Mouse (Mus musculus) spleen, postnatal 10 days (tissue): Measurements from ENCODE around the gene Hadhb.
"Not testable (repeated sequence)": the region's sequence is repeated elsewhere in the genome, so short reads cannot be mapped to it uniquely, and the experiment has no call there.

Experiments
- DNase-seq, 2 experiments: peaks; one replicate each; pipeline ENCODE4 v3.0.0; 2021 to 2022; ENCODE audit warnings: low spot score in 2 of 2

The Hadhb gene

GRCm38 (mm10) chr5:30172931-30173692, 18.1 kb downstream of the Hadhb start:
- DNase-seq: no peak

DNA sequence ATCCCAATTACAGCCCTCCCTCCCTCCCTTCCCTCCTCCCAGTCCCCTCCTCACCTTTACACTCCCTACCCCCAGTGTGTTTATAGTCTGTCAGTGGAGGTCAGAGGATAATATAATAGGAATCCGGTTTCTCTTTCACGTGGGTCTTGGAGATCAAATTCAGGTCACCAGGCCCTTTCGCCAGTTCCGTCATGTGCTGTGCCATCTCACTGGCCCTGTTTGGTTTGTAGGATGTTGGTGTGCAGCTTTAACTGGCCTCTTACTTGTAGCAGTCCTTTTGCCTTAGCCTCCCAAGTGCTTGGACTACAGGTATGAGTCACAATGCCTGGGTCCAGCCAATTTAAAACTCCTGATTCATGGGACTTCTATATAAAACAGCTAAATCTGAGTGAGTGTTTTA, 20.8 kb downstream of the Hadhb start:
- no peak for DNase-seq

DNA sequence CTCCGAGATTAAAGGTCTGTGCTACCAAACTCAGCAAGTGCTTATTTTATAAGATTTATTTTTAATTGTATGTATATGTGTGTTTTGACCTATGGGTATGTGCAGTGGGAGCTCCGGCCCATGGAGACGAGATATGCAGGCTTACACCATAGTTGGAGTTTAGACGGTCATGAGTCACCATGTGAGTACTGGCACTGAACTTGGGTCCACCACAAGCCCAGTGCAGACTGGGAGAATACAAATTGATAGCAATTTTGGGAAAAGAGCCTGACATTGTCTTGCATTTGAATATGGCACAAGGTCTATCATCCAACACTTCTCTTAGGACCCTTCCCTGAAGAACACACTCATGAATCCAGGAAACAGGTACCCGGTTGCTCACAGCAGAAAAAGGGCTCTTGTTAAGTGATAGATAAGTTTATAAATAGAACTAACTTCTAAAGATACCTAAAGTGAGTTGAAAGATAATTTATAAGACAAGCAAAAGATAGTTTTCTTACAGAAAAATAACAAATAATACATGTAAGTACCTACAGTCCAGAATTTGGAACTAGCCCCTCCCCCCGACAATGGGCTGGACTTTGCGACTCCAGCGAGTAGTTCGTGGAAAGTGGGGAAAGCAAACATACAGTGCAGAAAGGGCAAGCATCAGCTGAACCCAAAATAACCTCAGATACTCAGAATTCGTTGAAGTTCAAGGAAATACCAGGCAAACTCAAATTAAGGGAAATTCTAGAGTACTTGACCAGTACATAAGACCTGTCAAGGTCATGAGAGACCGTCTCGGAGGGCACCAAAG, 32.8 kb downstream of the Hadhb start:
- DNase-seq: no peak

- no peak for DNase-seq
Observed at GRCm38 (mm10) chr5:30192452-30192851, 37.4 kb downstream of the Hadhb start.

DNA sequence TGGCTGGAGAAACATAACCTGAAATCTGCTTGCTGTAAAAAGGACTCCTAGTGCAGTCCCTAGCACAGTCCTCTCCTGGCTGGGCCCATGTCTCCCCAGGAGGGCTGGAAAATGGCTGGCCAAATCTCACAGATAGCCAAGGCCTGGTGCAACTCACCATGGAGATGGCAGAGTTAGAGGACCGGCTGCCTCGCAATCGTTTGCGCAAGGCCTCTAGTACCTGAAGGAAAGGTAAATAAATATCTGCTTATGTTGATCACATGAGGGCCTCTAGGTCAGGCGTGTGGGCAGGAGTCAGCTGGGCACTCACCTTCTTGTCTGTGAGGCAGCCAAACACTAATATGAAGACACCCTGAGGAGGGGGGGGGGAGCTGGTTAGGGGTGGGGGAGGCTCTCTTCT, 40.3 kb downstream of the Hadhb start:
- no peak for DNase-seq

GRCm38 (mm10) chr5:30198257-30198656, 43.2 kb downstream of the Hadhb start:
- DNase-seq: peak in 1 of 2 experiments; percentile 27

- no peak for DNase-seq
Observed at GRCm38 (mm10) chr5:30201521-30201920, 46.5 kb downstream of the Hadhb start.

- no peak for DNase-seq
Observed at GRCm38 (mm10) chr5:30202221-30202620, 47.2 kb downstream of the Hadhb start.

DNA sequence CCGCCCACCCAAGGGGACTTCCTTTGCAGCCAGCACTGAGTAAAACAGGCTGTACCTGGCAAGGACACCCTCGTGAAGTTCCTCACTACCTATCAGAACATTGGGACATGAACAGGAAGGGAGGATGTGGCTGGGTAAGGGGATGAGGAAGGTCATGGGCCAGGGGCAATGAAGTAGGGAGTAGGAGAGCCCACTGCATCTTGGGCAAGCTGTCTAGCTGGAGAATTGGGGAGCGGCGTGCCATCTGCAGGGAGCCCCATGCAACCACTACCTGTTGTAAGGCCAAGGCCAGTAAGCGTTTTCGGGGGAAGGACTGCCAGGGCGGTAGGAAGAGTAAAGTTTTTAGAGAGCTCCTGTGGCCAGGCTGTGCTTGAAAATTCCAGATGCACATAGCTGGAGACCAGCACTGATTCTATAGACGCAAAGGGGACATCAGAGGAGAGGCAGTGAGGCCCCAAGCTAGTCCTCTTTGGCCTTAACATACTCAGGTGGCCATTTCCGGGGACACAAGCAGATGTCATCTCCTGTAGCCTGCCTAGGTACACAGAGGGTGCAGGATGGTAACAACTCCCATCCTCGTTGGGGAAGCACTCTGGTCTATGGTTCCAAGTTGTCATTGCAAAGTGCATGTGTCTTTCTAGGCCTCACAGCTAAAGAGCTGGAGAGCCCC, 48.3 kb downstream of the Hadhb start:
- DNase-seq: no peak

GRCm38 (mm10) chr5:30204441-30204840, 49.4 kb downstream of the Hadhb start:
- no peak for DNase-seq

- DNase-seq: no peak
Observed at GRCm38 (mm10) chr5:30205034-30205433, 50.0 kb downstream of the Hadhb start.

DNA sequence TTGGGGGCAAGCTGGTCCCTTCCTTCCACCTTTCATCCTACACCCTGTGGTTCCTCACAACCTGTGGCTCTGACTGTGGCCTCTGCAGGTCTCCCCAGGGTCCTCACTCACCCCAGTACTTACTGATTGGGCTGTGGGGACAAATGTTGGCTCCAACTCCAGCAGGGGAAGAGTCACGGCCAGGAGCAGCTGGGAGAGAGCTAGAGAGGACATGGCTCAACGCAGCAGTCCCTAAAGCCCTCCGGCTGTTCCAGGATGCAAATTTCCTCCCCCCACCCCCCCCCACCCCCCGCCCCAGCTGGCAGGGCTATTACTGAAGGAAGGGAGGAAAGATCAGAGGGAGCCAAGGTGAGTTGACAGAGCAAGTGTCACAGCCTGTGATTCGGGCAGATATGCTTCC, 50.4 kb downstream of the Hadhb start, which contains the start of gene Adgrf3:
Gene Adgrf3 (minus strand): TSS at position 230 of the 400 bp plus-strand sequence.
- DNase-seq: no peak

DNA sequence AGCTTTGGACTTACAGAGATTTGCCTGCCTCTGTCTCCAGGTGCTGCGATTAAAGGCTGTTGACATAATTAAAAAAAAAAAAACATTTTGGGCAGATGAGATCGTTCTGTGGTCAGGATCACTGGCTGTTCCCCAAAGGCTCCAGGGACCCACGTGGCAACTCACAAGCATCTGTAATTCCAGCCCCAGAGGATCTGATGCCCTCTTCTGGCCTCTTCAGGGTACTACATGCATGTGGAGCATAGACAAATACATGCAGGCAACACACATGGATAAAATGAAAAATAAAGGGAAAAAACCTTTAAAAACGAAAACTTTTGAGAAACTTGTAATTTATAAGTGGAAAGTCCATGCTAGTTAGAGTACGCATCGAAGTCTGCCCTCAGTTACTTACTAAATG, 52.2 kb downstream of the Hadhb start:
- DNase-seq: peak in 1 of 2 experiments; percentile 60

DNA sequence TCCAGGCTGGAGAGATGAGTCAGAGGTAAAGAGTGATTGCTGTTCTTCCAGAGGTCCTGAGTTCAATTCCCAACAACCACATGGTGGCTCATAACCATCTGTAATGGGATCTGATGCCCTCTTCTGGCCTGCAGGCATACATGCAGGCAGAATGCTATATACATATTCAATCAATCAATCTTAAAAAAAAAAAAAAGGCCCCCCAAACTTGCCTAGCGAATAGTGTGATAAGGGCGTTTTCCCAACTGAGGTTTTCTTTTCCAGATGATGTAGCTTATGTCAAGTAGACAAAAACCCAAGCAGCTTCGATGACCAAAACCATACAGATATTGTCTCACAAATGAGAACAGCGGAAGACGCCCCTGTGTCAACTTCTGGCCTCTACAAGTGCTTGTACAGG, 55.7 kb downstream of the Hadhb start:
- not testable (repeated sequence) for DNase-seq

GRCm38 (mm10) chr5:30214889-30215288, 59.8 kb downstream of the Hadhb start:
- DNase-seq: peak in 1 of 2 experiments; percentile 70

DNA sequence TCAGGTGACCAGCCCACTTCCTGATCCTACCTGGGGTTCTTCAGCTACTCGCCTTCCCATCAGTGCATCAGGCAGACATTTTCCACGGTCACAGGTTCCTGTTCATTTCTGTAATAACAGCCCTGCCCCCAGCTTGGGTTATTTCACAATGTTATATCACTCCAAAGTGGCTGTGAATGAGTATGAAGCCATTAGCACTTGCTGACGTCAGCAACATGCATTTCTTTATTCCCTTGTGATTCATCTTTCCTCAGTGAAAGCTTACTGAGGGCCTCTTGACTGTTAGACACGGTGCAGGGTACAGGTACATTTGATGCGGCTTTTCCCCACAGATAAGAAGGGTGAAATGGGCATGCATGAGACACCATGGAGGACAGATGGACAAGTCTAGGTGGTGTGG, 60.9 kb downstream of the Hadhb start:
- no peak for DNase-seq

DNA sequence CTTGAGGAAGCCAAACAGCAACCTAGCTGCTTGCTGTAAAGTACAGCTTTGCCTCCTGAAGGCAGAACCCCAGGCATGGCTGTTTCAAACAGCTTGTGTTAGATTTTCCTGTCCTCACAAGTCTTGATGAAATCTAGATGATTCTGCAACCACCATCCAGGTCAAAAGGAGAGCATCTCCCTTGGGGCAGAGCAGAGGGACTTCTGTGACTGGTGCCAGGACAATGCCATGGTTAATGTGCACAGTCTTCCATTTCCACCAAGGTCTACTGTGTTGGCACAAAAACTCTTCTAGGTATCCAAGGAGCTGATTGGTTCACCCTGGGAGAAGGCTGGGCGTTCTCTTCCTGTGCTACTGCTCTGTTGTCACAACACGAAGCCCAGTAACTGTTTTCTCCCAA, 64.7 kb downstream of the Hadhb start:
- no peak for DNase-seq

- DNase-seq: no peak
Observed at GRCm38 (mm10) chr5:30220666-30221065, 65.6 kb downstream of the Hadhb start.

GRCm38 (mm10) chr5:30222681-30223080, 67.6 kb downstream of the Hadhb start:
- DNase-seq: no peak

DNA sequence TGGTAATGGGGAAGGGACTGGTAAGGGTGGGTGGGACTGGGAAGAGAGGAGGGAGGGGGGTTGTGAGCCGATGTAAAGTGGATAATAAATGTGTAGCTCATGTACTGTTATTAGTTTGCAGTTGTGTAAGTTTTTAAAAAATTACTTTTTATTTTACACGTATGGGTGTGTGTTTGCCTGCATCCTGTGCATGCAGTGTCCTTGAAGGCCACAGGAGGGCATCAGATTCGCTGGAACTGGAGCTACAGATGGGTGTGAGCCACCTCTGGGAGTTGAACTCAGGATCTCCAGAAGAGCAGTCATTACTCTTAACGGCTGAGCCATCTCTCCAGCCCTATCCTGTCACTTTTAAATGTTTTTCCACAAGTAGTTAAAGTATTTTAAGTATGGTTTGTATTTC, 75.9 kb downstream of the Hadhb start:
- peak in 1 of 2 experiments; percentile 67 for DNase-seq

DNA sequence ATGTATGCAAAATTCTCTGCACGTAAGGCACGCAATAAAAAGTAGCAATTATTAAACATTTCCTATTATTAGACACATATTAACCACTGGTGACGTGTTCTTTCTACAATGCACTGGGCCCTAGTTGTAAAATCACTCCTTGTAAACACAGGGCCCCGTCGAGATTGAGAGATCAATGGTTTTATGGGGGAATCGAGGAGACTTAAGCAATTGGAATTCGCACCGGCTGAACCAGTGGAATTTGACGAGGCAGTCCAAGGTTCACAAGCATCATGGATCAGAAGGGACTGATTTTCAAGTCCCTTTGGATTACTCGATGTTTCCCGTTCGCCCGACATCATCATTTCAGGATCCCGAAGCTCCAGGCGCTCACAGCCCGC, 76.8 kb downstream of the Hadhb start:
- no peak for DNase-seq

GRCm38 (mm10) chr5:30232271-30232971, 77.4 kb downstream of the Hadhb start, which contains the start of gene Selenoi:
Gene Selenoi, plus strand, starts transcription at chr5:30232581.
- DNase-seq: peak; percentile 96 to 99
